Mouse (Mus musculus) liver, embryonic 14.5 days (tissue): ENCODE measurements around the gene Lrrtm4.

ENCODE experiments used
- CTCF ChIP-seq: IDR thresholded peaks from 2 replicates; pipeline ENCODE4 v1.5.1; 2016; ENCODE audit warnings: antibody characterized with exemption, low read depth, control low read depth
- EP300 ChIP-seq: IDR thresholded peaks from 2 replicates; pipeline ENCODE4 v1.6.1; 2016; ENCODE audit warnings: antibody characterized with exemption, low read depth

DNA sequence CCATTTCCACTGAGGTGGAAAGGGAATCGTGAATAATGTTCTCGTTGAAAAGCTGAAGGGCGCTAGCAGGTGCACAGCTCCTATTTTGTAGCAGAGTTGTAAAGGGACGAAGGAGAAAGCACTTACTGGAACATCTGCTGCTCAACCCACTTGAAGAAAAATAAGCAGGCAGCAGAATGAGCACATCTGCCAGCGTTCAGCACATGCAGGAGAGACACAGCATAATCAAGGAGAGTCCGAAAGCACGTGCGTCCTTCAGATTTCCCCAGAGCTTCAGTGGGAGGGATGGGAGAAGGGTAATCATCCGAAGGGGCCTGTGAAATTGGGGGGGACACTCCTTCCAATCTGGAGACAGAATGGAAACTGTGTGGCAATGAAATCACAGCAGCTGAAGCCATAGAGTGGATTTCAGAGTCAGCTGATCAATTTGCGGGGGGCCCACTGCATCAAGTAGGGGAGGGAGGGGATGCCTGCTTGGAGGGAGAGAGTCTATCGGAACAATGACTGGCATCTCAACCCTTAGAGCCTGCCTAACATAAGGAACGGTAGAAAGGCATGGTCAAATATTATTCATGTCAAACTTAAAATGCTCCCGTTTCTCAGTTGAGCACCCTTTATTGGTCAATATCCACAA, 838.4 kb downstream of the Lrrtm4 start:
- TF ChIP-seq CTCF (no peak), EP300 (no peak)
